Mouse (Mus musculus) adipocyte (in vitro differentiated cells): ENCODE measurements around the gene Tmsb10.

Experiments used
- DNase-seq: peaks from one replicate; pipeline ENCODE4 v3.0.0-alpha.2; 2016; ENCODE audit warnings: low spot score

Gene Tmsb10

DNA sequence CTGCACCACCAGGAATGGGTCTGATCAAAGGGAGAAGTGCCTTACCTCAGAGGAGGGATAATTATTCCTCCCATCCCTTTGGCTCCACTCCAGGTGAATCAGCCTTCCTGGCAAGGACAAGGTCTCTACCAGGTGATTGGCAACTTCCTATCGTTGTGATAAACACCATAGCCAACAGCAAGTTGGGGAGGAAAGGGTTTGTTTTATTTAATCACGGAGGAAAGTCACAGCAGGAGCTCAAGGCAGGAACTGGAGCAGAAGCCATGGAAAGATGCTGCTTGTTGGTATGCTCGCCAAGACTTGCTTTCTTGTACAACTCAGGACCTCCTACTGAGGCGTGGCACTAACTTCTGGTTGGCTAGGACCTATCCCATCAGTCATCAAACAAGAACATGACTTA, 47.3 kb downstream of the Tmsb10 start:
- DNase-seq = no peak
